Mouse (Mus musculus): ENCODE results near the gene Pfkfb3. TPM values are rescaled to one million over a fixed set of nuclear protein-coding genes. Genes with fewer than 3 reads are reported as not detected.

Pfkfb3 gene
- polyA plus RNA-seq (2014; fragmentation: Nextera tagmentation; extraction: Ambion mirVana), result 12.2 and 13.8 TPM in 2 replicates

DNA sequence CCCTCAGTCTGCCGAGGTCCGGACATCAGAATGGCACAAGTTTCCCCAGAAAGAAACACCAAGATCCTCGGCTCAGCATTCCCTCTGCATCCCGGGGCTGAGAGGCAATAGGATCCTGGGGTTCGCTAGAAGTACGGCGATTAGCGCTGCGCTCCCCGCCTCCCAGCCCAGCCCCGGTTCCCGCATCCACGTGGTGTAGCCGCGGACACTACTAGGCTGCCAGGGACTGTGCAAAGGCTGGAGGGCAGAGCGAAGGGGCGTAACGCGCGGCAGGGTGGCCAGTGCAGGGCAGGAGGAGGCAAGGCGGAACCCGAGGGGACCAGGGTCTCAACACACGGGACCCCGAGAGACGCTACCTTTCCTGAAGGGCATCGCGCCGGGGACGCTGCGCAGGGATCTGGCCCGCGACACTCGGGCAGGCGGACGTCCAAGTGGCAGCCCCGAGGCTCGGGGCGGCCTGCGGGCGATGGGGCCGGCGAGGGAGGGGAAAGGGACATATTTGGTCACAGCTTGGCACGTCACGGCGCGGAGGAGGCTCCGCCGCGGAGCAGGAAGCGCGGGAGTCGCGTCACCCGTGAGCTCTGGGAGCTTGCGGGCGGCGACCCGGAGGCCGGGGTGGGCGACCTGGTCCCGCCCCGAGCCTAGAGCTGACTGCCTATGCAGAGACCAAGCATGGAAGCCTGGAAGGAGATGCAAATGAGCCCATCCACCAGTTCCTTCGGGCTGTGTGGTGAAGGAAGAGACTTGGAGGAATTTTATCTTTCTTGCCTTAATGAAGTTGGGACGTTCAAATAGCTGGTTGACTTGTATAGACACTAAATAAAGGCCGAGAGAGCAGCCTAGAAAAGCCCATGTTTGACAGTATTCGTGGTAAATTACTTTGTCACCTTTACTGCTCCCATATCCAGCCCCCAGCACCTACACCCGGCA, at the start of gene Pfkfb3:
TSS of gene Pfkfb3 (minus strand) at position 607 of the 930 bp plus-strand sequence.
- no peaks in the 10 kb centered on the region for H3K9me3 ChIP-seq (replicated peaks; ENCODE audit: control insufficient read depth, low read length)
- peak within 1 kb of the TSS; percentile 88 for H3K4me2 ChIP-seq (ENCODE audit: low read depth, low read length)
- 2% methylated on average over 66 of the region's 67 CpGs for WGBS
- H3K27me3 ChIP-seq (ENCODE audit: control insufficient read depth, insufficient read depth, low read length), result peaks cover 21% of the 10 kb centered on the region
- no peaks in the 10 kb centered on the region for H3K4me1 ChIP-seq (ENCODE audit: control insufficient read depth, insufficient read depth, low read length)
- H3K9ac ChIP-seq (replicated peaks; ENCODE audit: low read length), result peak within 1 kb of the TSS; percentile 60
- H3K36me3 ChIP-seq (replicated peaks; ENCODE audit: control insufficient read depth, insufficient read depth, low read depth, low read length), result no peaks in the 10 kb centered on the region
- peak; percentile 55 for DNase-seq (ENCODE audit: low spot score)
- H3K4me3 ChIP-seq (ENCODE audit: low read depth, low read length), result peak within 1 kb of the TSS; percentile 47
- H3K27ac ChIP-seq (replicated peaks; ENCODE audit: low read depth, low read length), result no peak within 1 kb of the TSS
- ATAC-seq (replicated peaks; ENCODE audit: insufficient number of reproducible peaks, low FRiP score, low TSS enrichment, low read depth), result peak; percentile 68

DNA sequence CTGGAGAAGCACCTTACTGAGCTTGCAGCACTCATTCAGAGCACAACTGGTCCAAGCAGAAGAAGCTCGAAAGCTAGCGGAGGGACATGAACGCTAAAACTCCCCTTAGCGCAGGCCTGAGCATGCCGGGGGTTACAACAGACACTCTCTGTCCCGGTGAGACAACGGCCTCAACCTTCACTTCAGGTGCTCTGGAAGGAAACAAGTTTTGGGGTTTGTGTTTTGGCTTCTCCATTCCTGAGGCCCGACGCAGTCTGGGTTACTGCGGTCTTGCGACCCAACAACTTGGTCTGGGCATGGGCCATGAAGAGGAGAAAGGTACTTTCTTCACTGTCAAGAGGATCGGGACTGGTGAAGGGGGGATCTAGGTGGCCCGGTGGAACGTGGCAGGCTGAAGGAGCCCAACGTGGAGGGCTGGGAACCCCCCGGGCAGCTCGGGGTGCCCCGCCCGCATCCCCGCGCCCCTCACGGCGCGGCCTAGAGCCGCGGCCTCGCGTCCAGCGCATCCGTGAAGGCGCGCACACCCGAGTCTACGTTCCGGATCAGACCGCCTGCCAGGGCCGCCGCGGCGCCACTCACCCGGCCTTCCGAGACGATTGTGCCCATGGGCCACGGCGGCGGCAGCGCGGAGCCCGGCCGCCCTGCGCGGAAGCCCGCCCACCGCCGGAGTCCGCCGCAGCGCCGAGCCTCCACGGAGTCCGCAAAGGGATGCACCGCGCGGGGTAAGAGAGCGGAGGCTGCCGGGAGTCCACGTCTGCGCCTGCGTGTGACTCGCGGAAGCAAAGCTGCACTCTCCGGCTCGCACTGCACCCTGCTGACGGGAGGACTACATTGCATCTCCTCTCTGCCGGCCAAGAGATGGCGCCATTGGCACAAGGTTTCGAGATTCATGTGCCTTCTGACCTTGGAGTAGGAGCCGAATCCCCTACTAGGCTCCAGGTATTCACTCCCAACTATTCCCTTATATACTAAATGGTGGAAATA, 48.9 kb upstream of the Pfkfb3 start:
- Histone ChIP-seq H3K9ac (replicated peaks; ENCODE audit: low read length) (peak overlapping the region; percentile 98), H3K4me3 (ENCODE audit: low read depth, low read length) (peak overlapping the region; percentile 95), H3K4me1 (ENCODE audit: control insufficient read depth, insufficient read depth, low read length) (no peaks in the 10 kb centered on the region), H3K27me3 (ENCODE audit: control insufficient read depth, insufficient read depth, low read length) (no peaks in the 10 kb centered on the region), H3K9me3 (replicated peaks; ENCODE audit: control insufficient read depth, low read length) (no peaks in the 10 kb centered on the region), H3K4me2 (ENCODE audit: low read depth, low read length) (peak overlapping the region; percentile 71), H3K27ac (replicated peaks; ENCODE audit: low read depth, low read length) (peak overlapping the region; percentile 47; the same call in 1 of the 2 replicates), H3K36me3 (replicated peaks; ENCODE audit: control insufficient read depth, insufficient read depth, low read depth, low read length) (peaks cover 2% of the 10 kb centered on the region; the same call in 1 of the 2 replicates)
- DNase-seq (ENCODE audit: low spot score), result peak; percentile 95
- WGBS, result under 1% methylated on average over 57 of the region's 78 CpGs
- peak; percentile 99 for ATAC-seq (replicated peaks; ENCODE audit: insufficient number of reproducible peaks, low FRiP score, low TSS enrichment, low read depth)

DNA sequence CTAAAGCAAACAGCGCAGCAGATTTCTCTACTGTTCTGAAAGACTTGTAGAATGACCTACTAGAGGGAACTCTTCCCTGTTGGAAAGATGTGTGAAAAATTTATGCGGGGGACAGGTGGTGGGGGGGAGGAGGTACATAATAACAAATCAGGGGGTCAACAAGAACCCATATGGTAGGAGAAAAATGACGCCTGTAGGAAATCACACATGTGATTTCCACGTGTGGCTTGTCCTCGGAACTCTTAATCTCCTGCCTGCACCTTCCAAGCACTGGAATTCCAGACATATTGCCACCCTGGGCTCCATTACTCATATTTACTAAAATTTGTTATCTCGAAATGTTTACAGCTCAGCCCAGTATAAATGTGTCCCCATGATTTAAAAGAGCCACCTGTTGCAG, 47.9 kb upstream of the Pfkfb3 start:
- ATAC-seq (replicated peaks; ENCODE audit: insufficient number of reproducible peaks, low FRiP score, low TSS enrichment, low read depth), result no peak
- WGBS, result 78% methylated on average over 6 of the region's 6 CpGs
- no peaks in the 10 kb centered on the region for H3K9me3 ChIP-seq (replicated peaks; ENCODE audit: control insufficient read depth, low read length)
- peak overlapping the region; percentile 95 for H3K4me3 ChIP-seq (ENCODE audit: low read depth, low read length)
- no peak overlapping the region for H3K27ac ChIP-seq (replicated peaks; ENCODE audit: low read depth, low read length)
- no peaks in the 10 kb centered on the region for H3K4me1 ChIP-seq (ENCODE audit: control insufficient read depth, insufficient read depth, low read length)
- peak overlapping the region; percentile 71 for H3K4me2 ChIP-seq (ENCODE audit: low read depth, low read length)
- no peaks in the 10 kb centered on the region for H3K27me3 ChIP-seq (ENCODE audit: control insufficient read depth, insufficient read depth, low read length)
- H3K36me3 ChIP-seq (replicated peaks; ENCODE audit: control insufficient read depth, insufficient read depth, low read depth, low read length), result peaks cover 2% of the 10 kb centered on the region; the same call in 1 of the 2 replicates
- H3K9ac ChIP-seq (replicated peaks; ENCODE audit: low read length), result peak overlapping the region; percentile 98
- no peak for DNase-seq (ENCODE audit: low spot score)

DNA sequence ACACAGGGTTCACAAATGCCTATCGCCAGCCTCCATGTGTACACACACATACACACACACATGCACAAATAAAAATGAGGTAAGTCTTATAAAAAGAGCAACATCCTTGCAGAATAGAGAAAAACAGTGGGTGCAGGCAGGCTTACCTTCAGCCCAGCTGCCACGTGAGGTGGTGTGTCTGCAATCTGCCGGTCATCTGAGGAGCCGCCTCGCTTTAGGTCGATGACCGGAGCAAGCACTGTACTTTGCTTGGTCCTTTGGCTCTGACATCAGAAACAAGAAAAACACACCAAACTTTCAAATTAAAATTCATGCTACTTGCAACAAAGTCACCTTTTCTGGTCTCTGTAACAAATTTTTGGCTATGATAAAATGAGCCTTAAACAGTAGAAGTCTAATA, 44.0 kb upstream of the Pfkfb3 start:
- no peak for DNase-seq (ENCODE audit: low spot score)
- peaks cover 12% of the 10 kb centered on the region for H3K36me3 ChIP-seq (replicated peaks; ENCODE audit: control insufficient read depth, insufficient read depth, low read depth, low read length)
- no peaks in the 10 kb centered on the region for H3K4me1 ChIP-seq (ENCODE audit: control insufficient read depth, insufficient read depth, low read length)
- ATAC-seq (replicated peaks; ENCODE audit: insufficient number of reproducible peaks, low FRiP score, low TSS enrichment, low read depth), result no peak
- no peak overlapping the region for H3K9ac ChIP-seq (replicated peaks; ENCODE audit: low read length)
- H3K4me3 ChIP-seq (ENCODE audit: low read depth, low read length), result no peak overlapping the region
- no peaks in the 10 kb centered on the region for H3K27me3 ChIP-seq (ENCODE audit: control insufficient read depth, insufficient read depth, low read length)
- no peak overlapping the region for H3K27ac ChIP-seq (replicated peaks; ENCODE audit: low read depth, low read length)
- no peaks in the 10 kb centered on the region for H3K9me3 ChIP-seq (replicated peaks; ENCODE audit: control insufficient read depth, low read length)
- WGBS, result 93% methylated on average over 7 of the region's 7 CpGs
- no peak overlapping the region for H3K4me2 ChIP-seq (ENCODE audit: low read depth, low read length)

DNA sequence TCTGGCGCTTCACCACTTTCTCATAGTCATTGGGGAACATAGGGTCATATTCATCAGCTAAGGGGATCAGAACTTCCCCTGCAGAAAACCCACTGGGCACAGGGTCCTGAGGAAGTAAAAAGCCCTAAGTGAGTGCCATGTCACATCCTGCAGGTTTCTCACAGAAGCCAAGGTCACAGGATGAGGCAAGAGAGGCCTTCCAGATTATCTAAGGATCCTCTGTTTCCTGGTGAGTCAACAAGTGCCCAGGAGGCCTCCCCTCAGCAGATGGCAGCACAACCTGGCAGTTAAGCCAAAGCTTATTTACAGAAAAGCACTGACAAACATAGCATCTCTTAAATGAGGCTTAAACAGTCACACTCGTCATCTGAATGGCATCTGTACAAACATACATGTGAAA, 42.8 kb upstream of the Pfkfb3 start:
- Histone ChIP-seq H3K9ac (replicated peaks; ENCODE audit: low read length) (no peak overlapping the region), H3K9me3 (replicated peaks; ENCODE audit: control insufficient read depth, low read length) (no peaks in the 10 kb centered on the region), H3K27me3 (ENCODE audit: control insufficient read depth, insufficient read depth, low read length) (no peaks in the 10 kb centered on the region), H3K4me1 (ENCODE audit: control insufficient read depth, insufficient read depth, low read length) (no peaks in the 10 kb centered on the region), H3K27ac (replicated peaks; ENCODE audit: low read depth, low read length) (no peak overlapping the region), H3K4me2 (ENCODE audit: low read depth, low read length) (no peak overlapping the region), H3K36me3 (replicated peaks; ENCODE audit: control insufficient read depth, insufficient read depth, low read depth, low read length) (peaks cover 14% of the 10 kb centered on the region), H3K4me3 (ENCODE audit: low read depth, low read length) (no peak overlapping the region)
- WGBS, result 90% methylated on average over 2 of the region's 2 CpGs
- DNase-seq (ENCODE audit: low spot score) (no peak), ATAC-seq (replicated peaks; ENCODE audit: insufficient number of reproducible peaks, low FRiP score, low TSS enrichment, low read depth) (no peak)

DNA sequence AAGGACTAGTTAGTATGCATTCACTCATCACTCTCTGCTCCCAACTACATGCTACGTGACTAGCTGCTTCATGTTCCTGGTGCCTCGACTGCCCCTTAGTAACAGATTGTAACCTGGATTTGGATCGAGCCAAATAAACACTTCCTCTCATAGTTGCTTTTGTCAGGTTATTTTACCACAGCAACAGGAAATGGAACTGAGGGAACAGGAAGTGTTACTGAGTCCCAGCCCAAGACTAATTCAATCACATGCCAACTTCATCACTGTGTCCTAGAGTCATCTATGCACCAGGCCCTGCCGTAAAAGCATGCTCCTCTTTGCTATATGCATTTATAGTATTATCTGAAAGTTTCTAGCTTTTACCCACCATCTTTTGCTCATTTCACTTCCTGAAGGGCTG, 34.1 kb upstream of the Pfkfb3 start:
- ATAC-seq (replicated peaks; ENCODE audit: insufficient number of reproducible peaks, low FRiP score, low TSS enrichment, low read depth), result no peak
- Histone ChIP-seq H3K9me3 (replicated peaks; ENCODE audit: control insufficient read depth, low read length) (no peaks in the 10 kb centered on the region), H3K36me3 (replicated peaks; ENCODE audit: control insufficient read depth, insufficient read depth, low read depth, low read length) (peaks cover 17% of the 10 kb centered on the region), H3K4me3 (ENCODE audit: low read depth, low read length) (no peak overlapping the region), H3K4me2 (ENCODE audit: low read depth, low read length) (no peak overlapping the region), H3K27me3 (ENCODE audit: control insufficient read depth, insufficient read depth, low read length) (no peaks in the 10 kb centered on the region), H3K4me1 (ENCODE audit: control insufficient read depth, insufficient read depth, low read length) (no peaks in the 10 kb centered on the region), H3K27ac (replicated peaks; ENCODE audit: low read depth, low read length) (no peak overlapping the region), H3K9ac (replicated peaks; ENCODE audit: low read length) (no peak overlapping the region)
- no peak for DNase-seq (ENCODE audit: low spot score)
- WGBS, result 91% methylated on average over 4 of the region's 4 CpGs

DNA sequence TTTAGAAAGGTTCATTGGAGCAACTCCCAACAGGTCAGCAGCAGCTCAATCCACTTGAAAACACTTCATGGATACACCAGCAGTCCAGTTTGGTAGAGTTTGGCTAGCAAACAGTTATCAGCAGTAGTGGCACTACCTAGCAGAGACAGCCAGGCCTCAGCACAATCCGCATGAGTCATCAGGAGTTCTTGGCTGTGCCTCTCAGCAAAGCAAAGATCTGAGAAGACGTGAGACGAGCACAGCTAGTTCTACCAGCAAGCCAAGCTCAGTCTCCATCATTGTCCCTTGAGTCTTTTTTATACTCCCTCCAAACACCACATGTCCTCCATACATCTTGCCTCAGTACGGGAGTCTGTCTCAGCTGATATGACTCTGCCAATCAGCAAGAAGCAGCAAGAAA, 25.5 kb upstream of the Pfkfb3 start:
- Histone ChIP-seq H3K4me2 (ENCODE audit: low read depth, low read length) (no peak overlapping the region), H3K4me3 (ENCODE audit: low read depth, low read length) (no peak overlapping the region)
- 94% methylated on average over 4 of the region's 4 CpGs for WGBS

More for the DNA sequence above, 25.5 kb upstream of the Pfkfb3 start:
- H3K9me3 ChIP-seq (replicated peaks; ENCODE audit: control insufficient read depth, low read length), result no peaks in the 10 kb centered on the region
- no peak overlapping the region for H3K9ac ChIP-seq (replicated peaks; ENCODE audit: low read length)
- H3K4me1 ChIP-seq (ENCODE audit: control insufficient read depth, insufficient read depth, low read length), result no peaks in the 10 kb centered on the region
- ATAC-seq (replicated peaks; ENCODE audit: insufficient number of reproducible peaks, low FRiP score, low TSS enrichment, low read depth), result no peak
- DNase-seq (ENCODE audit: low spot score), result no peak
- peaks cover 5% of the 10 kb centered on the region for H3K36me3 ChIP-seq (replicated peaks; ENCODE audit: control insufficient read depth, insufficient read depth, low read depth, low read length)
- no peaks in the 10 kb centered on the region for H3K27me3 ChIP-seq (ENCODE audit: control insufficient read depth, insufficient read depth, low read length)
- H3K27ac ChIP-seq (replicated peaks; ENCODE audit: low read depth, low read length), result no peak overlapping the region
